Mouse (Mus musculus) lung, embryonic 14.5 days (tissue): Measurements from ENCODE around the gene Rab4b. TPM values are rescaled to one million over a fixed set of nuclear protein-coding genes. Genes with fewer than 3 reads are reported as not detected.

Source experiments
- ATAC-seq: fragments of 200-750 bp; cut with Nextera tagmentation; 2 replicates; pipeline ENCODE4 v1.8.0; 2017; ENCODE audit warnings: mild to moderate bottlenecking, moderate TSS enrichment, moderate library complexity; ENCODE audit not compliant: insufficient read depth
- DNase-seq: peaks from one replicate; pipeline ENCODE4 v3.0.0-alpha.2; 2015
- H3K27ac ChIP-seq: fragments of 300-500 bp; sonication (generic); 2 replicates; pipeline ENCODE4 v1.5.1; 2014; ENCODE audit warnings: low read depth, mild to moderate bottlenecking, moderate library complexity
- H3K27me3 ChIP-seq: fragments of 300-500 bp; sonication (generic); 2 replicates; pipeline ENCODE4 v1.6.1; 2014; ENCODE audit warnings: low read length, control low read depth; ENCODE audit not compliant: insufficient read depth
- H3K36me3 ChIP-seq: fragments of 300-500 bp; sonication (generic); 2 replicates; pipeline ENCODE4 v1.6.1; 2014; ENCODE audit warnings: control low read depth; ENCODE audit not compliant: insufficient read depth
- H3K4me1 ChIP-seq: fragments of 300-500 bp; sonication (generic); 2 replicates; pipeline ENCODE4 v1.6.1; 2014; ENCODE audit warnings: antibody characterized with exemption, control low read depth; ENCODE audit not compliant: insufficient read depth
- H3K4me2 ChIP-seq: fragments of 300-500 bp; sonication (generic); 2 replicates; pipeline ENCODE4 v1.6.1; 2014; ENCODE audit warnings: mild to moderate bottlenecking
- H3K4me3 ChIP-seq: fragments of 300-500 bp; sonication (generic); 2 replicates; pipeline ENCODE4 v1.5.1; 2014; ENCODE audit warnings: low read depth, low read length
- H3K9ac ChIP-seq: fragments of 300-500 bp; sonication (generic); 2 replicates; pipeline ENCODE4 v1.6.1; 2014
- H3K9me3 ChIP-seq: fragments of 300-500 bp; sonication (generic); 2 replicates; pipeline ENCODE4 v1.6.1; 2016; ENCODE audit warnings: low read depth, low read length, control low read depth
- CTCF ChIP-seq: IDR thresholded peaks from 2 replicates; pipeline ENCODE4 v1.5.1; 2016; ENCODE audit warnings: antibody characterized with exemption, low read depth
- WGBS: fragments of 180-500 bp; shearing (Covaris S2); extraction: QIAGEN DNeasy Blood & Tissue Kit; methylation state at CpG from one replicate; pipeline ENCODE4 v1.1.7; 2014; 5-methylcytosine and 5-hydroxymethylcytosine counted together
- polyA plus RNA-seq: library from polyadenylated mRNA; unstranded; fragments of >200 nt; fragmentation: Nextera tagmentation; extraction: Ambion mirVana; gene quantifications from 2 replicates; pipeline ENCODE4 v1.2.1, GENCODE M21; 2014

Rab4b gene
- polyA plus RNA-seq, 1 experiment from 2014 or later, result 62.1 TPM

GRCm38 (mm10) chr7:27174496-27174895 is 4.2 kb downstream of the Rab4b start:
- Histone ChIP-seq H3K36me3 (peaks cover 49% of the 10 kb centered on the region), H3K4me3 (no peak overlapping the region), H3K9me3 (no peaks in the 10 kb centered on the region), H3K27ac (no peak overlapping the region), H3K27me3 (no peaks in the 10 kb centered on the region), H3K4me1 (peaks cover 9% of the 10 kb centered on the region), H3K4me2 (no peak overlapping the region), H3K9ac (no peak overlapping the region)
- DNase-seq, result no peak
- no peak for ATAC-seq
- 90% methylated on average over 15 of the region's 15 CpGs for WGBS
- TF ChIP-seq CTCF, result no peak

- no peaks in the 10 kb centered on the region for H3K27me3 ChIP-seq
- H3K4me2 ChIP-seq, result no peak overlapping the region
- H3K9ac ChIP-seq, result no peak overlapping the region
- WGBS, result 86% methylated on average over 3 of the region's 3 CpGs
- H3K9me3 ChIP-seq, result no peaks in the 10 kb centered on the region
- no peak overlapping the region for H3K27ac ChIP-seq
- H3K4me3 ChIP-seq, result no peak overlapping the region
- H3K36me3 ChIP-seq, result peaks cover 49% of the 10 kb centered on the region
- no peak for ATAC-seq
- H3K4me1 ChIP-seq, result no peaks in the 10 kb centered on the region
- no peak for TF ChIP-seq CTCF
- no peak for DNase-seq
Measured at GRCm38 (mm10) chr7:27170981-27171380, 7.7 kb downstream of the Rab4b start.

GRCm38 (mm10) chr7:27168371-27168770 is 10.3 kb downstream of the Rab4b start:
- no peak for TF ChIP-seq CTCF
- H3K36me3 ChIP-seq, result peaks cover 46% of the 10 kb centered on the region
- H3K4me2 ChIP-seq, result no peak overlapping the region
- no peak overlapping the region for H3K4me3 ChIP-seq
- no peak overlapping the region for H3K27ac ChIP-seq
- no peak for ATAC-seq
- no peak overlapping the region for H3K9ac ChIP-seq
- no peak for DNase-seq
- H3K27me3 ChIP-seq, result no peaks in the 10 kb centered on the region
- no peaks in the 10 kb centered on the region for H3K9me3 ChIP-seq
- 84% methylated on average over 5 of the region's 5 CpGs for WGBS
- peaks cover 14% of the 10 kb centered on the region for H3K4me1 ChIP-seq

- Histone ChIP-seq H3K27me3 (no peaks in the 10 kb centered on the region), H3K9me3 (no peaks in the 10 kb centered on the region), H3K4me2 (peak overlapping the region; percentile 82), H3K4me3 (peak overlapping the region; percentile 71), H3K9ac (peak overlapping the region; percentile 85), H3K27ac (peak overlapping the region; percentile 98; the same call in 1 of the 2 replicates), H3K4me1 (peaks cover 18% of the 10 kb centered on the region), H3K36me3 (peaks cover 46% of the 10 kb centered on the region)
- DNase-seq (no peak), ATAC-seq (no peak)
- 70% methylated on average over 11 of the region's 11 CpGs for WGBS
- no peak for TF ChIP-seq CTCF
Measured at GRCm38 (mm10) chr7:27167475-27168094, 11.1 kb downstream of the Rab4b start.

GRCm38 (mm10) chr7:27166614-27167474 is 11.9 kb downstream of the Rab4b start, which contains the start of gene Egln2:
TSS of gene Egln2 (minus strand) at chr7:27166802.
- Histone ChIP-seq H3K27me3 (no peaks in the 10 kb centered on the region), H3K4me1 (peaks cover 18% of the 10 kb centered on the region), H3K27ac (peak within 1 kb of the TSS; percentile 98), H3K4me3 (peak within 1 kb of the TSS; percentile 71), H3K9me3 (no peaks in the 10 kb centered on the region), H3K9ac (peak within 1 kb of the TSS; percentile 85), H3K36me3 (peaks cover 46% of the 10 kb centered on the region), H3K4me2 (peak within 1 kb of the TSS; percentile 82)
- ATAC-seq (peak; percentile 86), DNase-seq (peak; percentile 96)
- TF ChIP-seq CTCF, result no peak
- 2% methylated on average over 54 of the region's 61 CpGs for WGBS

- Histone ChIP-seq H3K9me3 (no peaks in the 10 kb centered on the region), H3K4me1 (peaks cover 18% of the 10 kb centered on the region)
- WGBS, result under 1% methylated on average over 43 of the region's 43 CpGs
Measured at GRCm38 (mm10) chr7:27166229-27166613, 12.5 kb downstream of the Rab4b start.

GRCm38 (mm10) chr7:27165696-27166095 is 13.0 kb downstream of the Rab4b start:
- no peak for TF ChIP-seq CTCF
- peak overlapping the region; percentile 82 for H3K4me2 ChIP-seq
- peaks cover 18% of the 10 kb centered on the region for H3K4me1 ChIP-seq
- 2% methylated on average over 8 of the region's 8 CpGs for WGBS
- peak overlapping the region; percentile 98; the same call in 1 of the 2 replicates for H3K27ac ChIP-seq
- ATAC-seq (no peak), DNase-seq (no peak)
- H3K27me3 ChIP-seq, result no peaks in the 10 kb centered on the region
- H3K4me3 ChIP-seq, result peak overlapping the region; percentile 71
- H3K9me3 ChIP-seq, result no peaks in the 10 kb centered on the region
- peak overlapping the region; percentile 85 for H3K9ac ChIP-seq
- peaks cover 44% of the 10 kb centered on the region for H3K36me3 ChIP-seq

More at GRCm38 (mm10) chr7:27166229-27166613, 12.5 kb downstream of the Rab4b start:
- peak overlapping the region; percentile 82 for H3K4me2 ChIP-seq
- peak; percentile 92 for DNase-seq
- peak overlapping the region; percentile 85 for H3K9ac ChIP-seq
- peak overlapping the region; percentile 71 for H3K4me3 ChIP-seq
- H3K27ac ChIP-seq, result peak overlapping the region; percentile 98
- H3K36me3 ChIP-seq, result peaks cover 46% of the 10 kb centered on the region
- no peaks in the 10 kb centered on the region for H3K27me3 ChIP-seq
- no peak for TF ChIP-seq CTCF
- ATAC-seq, result peak; percentile 72
